Mouse (Mus musculus): ENCODE results near the gene Ankrd11. TPM values are rescaled to one million over a fixed set of nuclear protein-coding genes. Genes with fewer than 3 reads are reported as not detected.

Gene Ankrd11
- total RNA-seq, 2 experiments from 2014 or later = 80.6 to 81.1 TPM

DNA sequence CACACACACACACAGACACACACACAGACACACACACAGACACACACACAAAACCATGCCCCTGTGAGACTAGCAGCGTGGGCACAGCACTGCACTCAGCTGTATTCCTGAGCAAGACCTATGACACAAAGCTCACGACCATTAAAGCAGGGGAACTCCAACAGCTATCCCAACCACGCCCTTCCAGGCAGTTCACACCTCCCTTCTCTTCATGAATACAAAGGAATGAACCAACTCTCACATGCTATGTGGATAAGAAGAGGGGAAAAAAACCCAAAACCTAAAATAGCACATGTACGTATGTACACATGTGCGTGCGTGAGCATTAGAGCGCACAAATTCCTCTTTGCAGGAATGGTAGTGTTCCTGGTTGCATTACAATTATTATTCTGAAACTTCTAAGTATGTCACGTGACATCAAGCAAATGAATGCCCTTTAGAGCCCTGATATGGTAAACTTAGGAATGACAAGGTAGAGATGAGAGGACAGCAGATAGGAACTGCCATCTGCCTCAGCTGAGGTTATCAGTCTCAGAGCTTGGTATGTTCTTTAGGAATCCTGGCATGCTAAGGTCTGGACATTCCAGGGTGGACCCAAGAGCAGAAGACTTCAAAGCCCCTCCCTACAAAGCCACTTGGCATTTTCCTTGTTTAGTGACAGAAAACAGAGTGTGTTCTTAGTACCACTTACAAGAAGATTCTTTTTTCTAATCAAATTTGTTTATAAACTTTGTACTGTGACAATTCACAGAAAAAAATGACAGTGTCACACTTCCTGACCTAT is 115.9 kb downstream of the Ankrd11 start:
- DNase-seq = no peak

DNA sequence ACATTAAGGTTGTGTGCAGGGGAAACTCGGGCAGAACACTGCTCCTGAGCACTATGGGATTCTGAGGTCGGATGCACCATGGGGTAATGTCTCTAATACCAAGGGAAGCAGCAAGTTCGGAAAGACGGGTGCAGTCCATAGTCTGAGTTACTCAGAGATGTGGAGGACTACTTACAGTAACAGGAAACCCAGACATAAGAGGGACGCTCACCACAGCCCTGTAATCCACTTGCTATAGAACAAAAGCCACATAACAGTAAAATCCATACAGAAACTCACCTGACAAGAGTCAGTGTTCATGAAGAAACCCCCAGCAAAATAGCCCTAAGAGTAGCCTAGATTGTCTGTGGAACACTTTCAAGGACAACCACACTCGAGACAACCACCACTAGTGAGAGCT is 118.0 kb downstream of the Ankrd11 start:
- no peak for DNase-seq

DNA sequence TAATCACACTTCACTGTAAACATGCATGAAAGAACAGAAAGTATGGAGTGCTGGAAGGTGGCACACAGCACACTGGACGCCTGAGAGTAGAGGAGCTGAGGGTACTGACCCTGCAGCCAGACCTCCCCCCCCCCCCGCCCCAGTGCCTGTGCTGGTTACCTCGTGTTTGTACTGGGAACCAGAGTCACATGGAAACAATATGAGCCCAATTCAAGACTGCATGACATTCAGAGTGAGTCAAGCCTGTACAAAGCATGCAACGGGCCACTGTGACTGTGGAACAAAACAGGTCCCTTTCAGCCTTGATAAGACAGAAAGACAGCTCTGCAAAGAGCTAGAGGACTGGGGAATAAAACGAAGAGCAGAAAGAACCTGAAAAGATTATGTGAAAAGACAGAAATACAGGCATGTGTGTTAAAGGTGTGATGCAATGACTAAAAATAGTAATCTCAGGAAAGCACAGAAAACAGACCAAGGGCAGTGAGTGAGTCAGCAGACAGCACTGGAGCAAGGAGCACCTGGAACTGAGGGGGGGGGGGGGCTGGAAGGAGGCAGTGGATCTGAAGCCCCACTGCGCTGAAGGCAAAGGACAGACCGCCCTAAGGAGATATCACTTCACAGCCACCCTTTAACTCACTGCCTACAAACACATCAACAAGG is 118.5 kb downstream of the Ankrd11 start:
- peak in 1 of 2 experiments; percentile 34 for DNase-seq

DNA sequence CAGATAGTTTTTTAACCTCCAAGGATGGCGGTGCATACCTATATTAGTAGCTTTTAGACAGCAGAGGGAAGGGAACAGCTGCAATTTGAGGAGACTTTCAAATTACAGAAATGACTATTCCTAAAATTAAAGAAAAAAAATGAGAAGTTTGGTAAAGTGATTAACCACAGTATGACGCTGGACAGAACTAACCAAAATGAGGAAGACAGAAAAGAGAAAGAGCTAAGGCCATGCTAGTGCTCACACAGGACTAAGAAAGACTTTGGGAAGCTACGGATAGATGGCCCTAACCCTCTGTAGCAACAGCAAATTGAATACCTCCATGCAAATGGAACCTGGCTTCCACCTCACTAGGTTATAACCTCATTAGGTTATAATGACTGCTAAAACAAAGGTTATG is 119.1 kb downstream of the Ankrd11 start:
- no peak for DNase-seq

DNA sequence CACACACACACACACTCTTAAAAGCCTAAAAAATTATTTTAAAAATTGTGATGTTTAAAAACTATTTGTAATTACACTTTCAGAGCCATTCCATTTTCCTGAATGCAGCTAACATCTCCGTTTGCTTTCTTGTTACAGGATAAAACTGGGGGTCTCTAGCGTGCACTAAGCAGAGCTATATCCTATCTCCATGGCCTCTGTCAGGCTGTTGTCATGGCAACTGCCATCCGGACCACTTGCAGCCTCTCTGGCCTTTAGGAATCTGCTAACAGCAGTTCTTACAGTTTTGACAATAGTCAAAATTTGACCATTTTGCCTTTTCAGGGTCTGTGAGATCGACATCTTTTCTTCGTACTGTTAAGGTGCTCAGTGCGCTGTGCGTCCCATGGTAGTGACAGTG is 121.2 kb downstream of the Ankrd11 start:
- no peak for DNase-seq

DNA sequence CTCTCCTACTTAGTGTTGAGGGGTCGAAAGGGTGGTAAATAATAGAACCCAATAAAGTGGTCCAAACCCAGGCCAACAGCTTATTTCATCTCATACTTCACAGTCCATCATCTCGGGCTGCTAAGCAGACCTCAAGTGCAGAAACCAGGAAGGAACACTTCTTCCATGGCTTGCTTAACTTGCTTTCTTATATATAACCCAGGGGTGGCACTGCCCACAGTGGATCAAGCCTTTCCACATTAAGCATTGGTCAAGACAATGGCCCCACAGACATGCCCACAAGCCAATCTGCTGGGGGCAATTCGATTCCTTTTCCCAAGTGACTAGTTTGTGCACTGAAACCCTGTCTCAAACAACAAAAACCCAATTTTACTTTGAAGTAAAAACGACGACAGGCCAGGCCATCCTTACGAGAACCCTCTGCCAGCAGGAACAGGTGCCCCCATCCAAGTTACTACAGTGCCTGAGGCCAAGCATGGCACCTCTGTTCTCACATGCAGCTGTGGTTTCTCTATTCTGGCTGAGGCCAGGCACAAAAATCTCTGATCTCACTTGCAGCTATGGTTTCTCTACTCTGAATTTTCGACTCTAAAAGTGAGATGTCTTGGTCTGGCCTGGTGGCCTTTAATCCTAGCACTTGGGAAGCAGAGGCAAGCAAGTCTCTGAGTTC is 123.5 kb downstream of the Ankrd11 start:
- no peak for DNase-seq

DNA sequence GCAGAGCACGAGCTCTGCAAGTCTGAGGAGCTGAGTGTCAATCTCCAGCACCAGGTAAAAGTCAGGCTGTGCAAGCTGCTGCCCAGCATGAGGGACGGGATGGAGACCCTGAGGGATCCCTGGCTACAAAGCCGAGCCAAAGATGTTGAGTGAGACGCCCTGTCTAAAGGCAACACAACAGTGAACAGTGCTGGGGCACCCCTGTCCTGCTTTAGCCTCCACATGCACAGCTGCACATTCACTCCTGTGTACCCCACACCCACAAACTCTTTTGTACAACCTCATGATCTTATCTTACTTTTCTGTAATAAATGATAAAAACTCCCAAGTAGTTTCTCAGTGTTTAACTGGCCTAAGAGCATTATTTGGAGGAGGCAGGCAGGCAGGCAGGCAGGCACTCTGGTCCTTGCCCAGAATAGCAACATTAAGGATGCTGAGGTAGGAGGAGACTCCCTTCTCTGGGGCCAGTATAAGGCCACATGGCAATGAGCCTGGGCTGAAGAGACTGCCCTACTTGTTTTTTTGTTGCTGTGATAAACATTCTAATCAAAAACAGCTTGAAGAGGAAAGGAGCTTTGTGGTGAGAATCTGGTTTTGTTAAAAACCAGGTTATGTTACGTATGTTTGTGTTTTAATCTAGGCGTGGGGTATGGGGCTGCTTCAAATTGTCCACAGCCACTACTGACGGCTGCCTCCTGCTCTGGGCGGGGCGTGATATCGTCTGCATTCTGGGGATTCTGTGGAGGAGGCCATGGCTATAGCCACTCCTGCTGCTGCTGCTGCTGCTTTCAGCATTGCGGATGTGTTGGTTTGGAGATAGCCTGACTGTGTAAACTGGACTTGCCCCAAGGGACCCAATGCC is 124.3 kb downstream of the Ankrd11 start:
- peak in 1 of 2 experiments; percentile 27 for DNase-seq

DNA sequence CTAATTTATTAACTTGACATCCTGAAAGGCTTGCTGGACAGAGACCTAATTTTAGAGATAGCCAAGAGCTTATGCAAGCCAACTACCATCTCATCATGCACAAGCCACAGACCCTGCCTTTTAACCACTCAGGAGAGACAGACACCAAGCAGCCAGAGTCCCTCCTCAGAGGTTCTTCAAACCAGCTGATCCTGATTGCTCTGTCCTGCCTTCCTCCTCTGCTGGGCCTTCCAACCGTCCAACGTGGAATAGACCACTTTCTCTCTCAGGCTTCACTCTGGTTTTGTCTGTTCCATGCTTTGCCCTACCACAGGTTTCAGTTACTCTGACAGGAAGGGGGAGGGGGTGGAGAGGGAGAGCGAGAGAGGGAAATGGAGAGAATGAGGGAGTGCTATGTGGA is 125.3 kb downstream of the Ankrd11 start:
- DNase-seq = no peak

DNA sequence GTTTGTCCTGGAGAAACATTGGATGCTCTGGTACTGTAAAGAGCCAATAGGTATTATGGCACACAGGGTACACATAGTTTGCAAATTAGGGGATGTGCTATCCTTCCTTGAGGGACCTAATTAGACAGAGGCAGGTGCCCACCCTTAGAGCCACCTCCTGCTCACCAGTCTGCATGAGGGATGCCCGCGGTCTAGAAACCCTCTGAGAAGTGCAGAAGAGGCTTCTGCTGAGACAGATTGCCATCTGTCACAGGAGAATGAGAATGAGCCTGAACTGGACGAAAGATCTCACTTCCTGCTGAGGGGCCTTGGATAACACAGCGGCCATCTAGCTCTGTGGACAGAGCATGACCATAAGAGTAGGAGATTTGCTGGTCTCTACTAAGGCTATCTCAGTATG is 129.2 kb downstream of the Ankrd11 start:
- no peak for DNase-seq

DNA sequence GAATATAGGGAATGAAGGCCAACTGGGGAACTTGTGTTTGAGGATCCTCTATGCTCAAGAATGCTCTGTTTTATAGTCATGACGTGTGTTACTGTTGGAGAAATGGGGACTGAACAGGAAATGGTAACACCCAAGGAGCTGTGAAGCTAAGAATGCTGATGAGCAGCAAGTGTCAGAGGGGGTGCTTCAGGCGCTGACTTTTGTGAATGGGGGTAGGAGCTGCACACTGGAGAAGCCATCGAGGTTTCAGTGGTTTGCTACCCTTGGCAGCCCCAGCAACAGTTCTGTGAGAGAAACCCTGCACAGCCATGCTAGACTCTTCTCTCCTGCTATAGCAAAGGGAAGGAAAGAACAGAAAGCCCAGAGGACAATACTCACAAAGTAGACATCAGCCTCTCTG is 129.9 kb downstream of the Ankrd11 start:
- DNase-seq = no peak

DNA sequence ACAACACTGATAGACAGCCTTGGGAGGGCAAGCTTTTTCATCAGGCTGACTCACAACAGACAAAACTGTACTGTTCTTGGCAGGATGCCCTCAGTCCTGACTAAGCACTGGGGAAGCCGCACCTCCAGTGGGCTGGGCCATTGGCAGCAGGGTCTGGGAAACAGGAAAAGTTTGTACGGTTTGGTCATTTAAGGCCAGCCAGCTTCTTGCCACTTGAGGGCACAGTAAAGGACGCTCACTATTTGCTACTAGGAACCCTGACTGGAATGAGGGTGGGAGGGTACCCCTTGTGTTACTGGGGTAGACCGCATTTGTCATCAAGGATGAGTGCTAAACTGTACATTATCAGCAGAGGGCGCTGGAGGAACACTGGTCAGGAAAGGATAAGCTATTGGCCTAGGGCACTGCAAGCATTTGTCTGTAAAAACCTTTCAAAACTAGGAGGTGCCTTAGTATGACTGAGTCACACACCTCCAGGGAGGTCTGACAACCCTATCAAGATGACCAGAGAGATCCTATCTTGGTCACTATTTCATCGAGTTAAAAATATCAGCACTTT is 135.5 kb downstream of the Ankrd11 start:
- DNase-seq = peak; percentile 95

DNA sequence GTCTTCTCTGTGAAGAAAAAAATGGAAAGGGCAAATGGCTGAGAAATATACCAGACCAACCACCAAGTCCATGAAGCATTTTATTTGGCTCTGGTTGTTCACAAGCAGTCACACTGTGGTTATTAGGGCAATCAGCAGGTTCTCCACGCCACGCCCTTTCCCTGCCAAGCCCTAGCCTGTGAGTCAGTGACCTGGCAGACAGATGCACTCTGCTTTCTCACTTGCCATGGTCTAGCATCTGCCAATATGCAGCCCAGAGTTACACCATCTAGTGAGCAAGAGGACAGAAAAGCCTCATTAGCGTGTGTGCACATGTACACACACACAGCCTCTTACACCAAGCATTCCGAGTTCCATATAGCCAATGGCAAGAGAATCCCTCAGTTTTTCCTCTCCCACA is 136.7 kb downstream of the Ankrd11 start:
- peak; percentile 75 to 86 for DNase-seq

DNA sequence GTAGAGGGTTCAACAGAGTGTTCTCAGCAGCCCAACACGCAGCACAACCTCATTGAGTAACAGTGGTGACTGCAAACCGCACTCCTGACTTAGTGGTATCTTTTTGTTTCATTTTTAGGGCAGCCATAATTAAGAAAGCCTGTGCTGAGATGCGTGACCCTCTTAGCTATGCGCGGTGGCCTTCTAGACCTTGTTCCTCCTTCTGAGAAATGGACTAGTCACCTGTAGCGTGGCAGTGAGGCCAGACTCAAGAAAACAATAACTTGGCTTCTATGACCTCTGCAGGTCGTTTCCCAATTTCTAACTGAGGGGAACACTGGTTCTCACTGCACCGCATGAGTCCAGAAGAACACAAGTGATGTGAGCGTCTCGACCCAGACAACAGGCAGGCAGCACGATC is 137.6 kb downstream of the Ankrd11 start:
- no peak for DNase-seq

DNA sequence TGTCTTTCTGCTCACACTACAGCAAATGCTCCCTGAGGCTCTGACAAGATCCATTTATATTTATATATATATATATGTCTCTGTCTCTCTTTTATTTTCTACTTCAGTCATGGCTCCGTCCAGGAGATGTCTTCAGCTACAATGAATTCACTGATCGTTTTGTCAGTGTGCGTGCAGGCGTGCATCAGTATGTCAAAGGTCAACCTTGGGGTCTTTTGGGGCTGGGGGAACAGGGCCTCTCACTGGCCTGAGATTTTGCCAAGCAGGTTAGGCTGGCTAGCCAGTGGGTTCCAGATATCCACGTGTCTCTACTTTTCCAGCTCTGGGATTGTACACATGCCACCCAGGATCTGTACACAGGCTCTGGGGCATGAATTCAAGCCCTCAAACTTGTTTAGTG is 139.1 kb downstream of the Ankrd11 start:
- no peak for DNase-seq

DNA sequence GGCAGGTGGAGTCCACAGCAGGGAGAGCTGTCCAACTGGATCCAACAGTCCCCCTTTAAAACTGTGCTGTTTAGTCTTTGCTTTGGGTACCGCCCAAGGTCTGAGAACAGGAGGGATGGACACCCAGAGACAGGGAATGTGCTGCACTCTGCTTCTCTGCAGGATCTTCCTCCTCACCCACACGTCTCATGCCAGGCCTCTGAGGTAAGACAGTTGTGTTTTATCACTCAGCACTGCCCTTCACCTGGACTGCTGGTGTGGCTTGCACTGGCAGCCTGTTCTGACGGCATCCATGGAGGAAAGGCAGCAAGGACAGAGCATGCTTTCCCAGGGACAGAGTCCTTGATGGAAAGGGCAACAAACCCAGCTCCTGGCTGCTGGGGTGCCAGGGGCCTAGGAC is 139.5 kb downstream of the Ankrd11 start:
- DNase-seq = peak; percentile 73 to 74

DNA sequence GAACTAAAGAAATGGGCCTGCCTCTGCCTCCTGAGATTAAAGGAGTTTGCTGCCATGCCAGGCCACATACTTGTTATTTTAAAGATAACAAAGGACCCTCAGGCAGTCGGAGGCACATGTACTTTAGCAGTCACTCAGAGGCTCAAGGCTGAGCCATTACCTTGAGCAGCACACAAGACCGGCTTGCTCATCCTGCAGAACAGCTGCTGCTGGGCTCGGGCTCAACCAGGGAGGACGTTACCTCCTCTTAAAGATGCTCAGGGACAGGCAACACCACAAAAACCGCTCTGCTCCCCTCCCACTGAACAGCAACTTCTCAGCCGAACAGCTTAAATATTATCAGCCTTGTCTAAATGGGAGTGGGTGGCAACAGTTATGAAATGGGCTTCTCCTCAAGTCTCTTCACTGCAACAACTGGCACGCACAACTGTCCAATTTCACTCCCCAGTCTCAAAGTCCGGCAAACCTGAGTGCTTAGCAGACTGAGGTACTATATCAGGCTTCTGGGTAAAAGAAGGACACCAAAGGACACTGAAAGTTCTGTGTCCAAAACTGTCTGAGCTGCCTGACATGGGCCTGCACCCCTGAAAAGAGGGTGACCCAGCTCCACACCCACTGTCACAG is 140.1 kb downstream of the Ankrd11 start:
- DNase-seq = peak; percentile 56 to 62

DNA sequence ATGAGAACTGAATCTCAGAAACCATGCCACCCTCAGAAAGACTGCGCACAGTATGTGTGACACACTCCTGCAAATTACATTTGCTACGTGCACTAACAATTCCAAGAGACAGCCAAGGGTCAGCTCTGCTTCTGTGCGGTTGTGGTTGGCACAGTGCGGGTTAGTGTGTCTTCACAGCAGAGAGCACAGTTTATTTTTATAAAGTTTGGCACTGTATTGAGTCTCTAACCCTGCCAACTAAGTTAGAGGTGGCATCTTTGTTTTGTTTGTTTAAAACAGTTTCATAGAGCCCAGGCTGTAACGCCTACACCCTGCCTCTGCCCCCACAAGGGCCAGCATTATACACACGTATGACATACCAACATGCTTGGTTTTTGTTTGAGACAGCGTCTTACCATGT is 140.6 kb downstream of the Ankrd11 start:
- peak in 1 of 2 experiments; percentile 33 for DNase-seq

DNA sequence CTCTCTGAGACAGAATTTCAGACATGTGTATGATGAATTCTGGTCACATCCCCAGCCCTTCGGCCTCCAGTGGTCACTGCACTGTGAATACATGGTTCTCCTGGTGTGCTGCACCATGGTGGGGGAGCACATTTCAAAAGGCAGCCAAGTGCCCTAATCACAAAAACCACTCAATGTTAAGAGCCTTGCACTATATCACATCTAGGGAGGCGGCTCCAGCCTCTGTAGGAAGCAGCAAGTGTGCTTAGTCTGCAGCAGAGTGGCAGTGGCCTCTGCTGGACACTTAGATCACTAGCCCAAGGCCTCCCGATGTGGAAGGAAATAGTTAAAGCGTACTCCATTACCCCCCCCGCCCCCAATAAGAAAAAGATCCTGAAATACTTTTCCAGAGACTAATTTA is 143.0 kb downstream of the Ankrd11 start:
- DNase-seq = no peak

DNA sequence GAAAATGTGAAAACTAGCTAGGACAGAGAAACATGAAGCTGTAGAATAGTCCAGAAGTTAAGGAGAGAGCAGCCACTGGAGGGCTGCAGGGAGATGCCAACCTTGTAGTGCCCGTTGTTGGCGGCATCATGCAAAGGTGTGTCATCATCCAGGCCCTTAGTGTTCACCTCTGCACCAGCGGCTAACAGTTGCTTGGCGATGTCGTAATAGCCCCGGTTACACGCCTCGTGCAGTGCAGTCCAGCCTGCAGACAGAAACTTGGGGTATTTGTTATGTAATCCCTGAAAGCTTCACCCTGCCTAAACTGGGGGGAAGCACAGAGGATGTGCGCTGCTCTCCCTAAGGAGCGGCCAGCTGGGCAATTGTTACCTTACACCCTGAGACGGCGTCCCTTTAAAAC is 143.6 kb downstream of the Ankrd11 start:
- peak in 1 of 2 experiments; percentile 28 for DNase-seq

DNA sequence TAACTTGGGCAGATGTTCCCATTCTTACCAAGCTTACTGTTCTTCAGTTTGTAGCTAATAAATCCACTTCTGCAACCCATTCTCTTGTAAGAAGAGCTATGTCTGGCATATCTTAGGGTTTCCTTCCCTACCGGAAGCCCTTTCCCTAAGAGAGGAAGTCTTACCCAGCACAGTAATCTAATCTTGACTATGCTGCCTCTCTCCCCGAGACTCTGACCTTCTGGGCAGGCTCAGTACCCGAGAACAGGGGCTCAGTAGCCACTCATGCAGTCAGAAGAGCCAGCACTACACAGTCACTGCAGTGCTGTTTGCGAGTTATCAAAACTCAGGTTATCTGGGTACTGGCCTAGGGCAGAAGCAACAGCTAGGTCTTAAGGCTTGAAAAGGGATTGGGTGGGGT is 144.1 kb downstream of the Ankrd11 start:
- no peak for DNase-seq

DNA sequence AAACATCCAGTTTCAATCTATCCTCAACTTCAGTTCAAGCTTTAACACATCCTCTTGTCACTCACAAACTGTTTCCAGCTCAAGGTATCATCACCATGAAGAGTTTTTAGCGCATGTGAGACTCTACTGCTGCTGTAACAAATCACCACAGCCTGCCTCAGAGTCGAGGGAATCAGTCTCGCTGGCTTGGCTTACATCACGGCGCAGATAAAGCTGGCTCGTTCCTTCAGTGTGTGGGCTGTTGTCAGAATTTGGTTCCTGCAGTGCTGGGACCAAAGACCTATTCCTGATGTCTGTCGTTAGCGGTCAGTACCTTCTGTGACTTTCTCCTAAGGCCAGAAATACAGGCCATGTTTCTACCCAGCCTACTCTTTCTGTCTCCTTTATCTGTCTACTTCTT is 144.9 kb downstream of the Ankrd11 start:
- no peak for DNase-seq

DNA sequence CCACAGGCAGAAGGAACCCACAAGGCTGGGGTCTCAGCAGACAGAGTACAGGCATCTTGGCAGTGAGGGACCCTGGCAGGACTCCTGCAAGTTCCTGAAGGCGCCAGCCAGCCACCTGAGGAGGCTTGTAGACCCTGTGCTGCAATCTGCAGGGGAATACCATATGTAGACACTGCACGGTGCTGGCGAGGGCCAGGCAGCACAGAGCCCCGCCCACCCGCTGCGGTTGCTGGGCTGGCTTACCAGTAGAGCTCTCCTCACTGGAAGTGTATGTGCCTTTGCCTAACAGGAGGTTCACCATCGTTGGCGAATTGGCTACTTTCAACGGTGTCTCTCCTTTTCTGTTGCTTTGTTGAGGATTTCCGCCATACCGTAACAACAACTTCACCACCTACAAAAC is 145.8 kb downstream of the Ankrd11 start:
- DNase-seq = no peak

Measured in adrenal gland, postnatal 36 days (tissue).